Mouse (Mus musculus): ENCODE data around the gene Mfsd12.

- TF ChIP-seq CEBPB (IDR thresholded peaks at IDR 0.05; ENCODE audit: low read depth) (no peak), USF1 (IDR thresholded peaks at IDR 0.05; ENCODE audit: low read depth) (no peak)
These were observed 30.4 kb upstream of the Mfsd12 start for GRCm38 (mm10) chr10:81326858-81327257.

Data from C2C12 (cell line).